Mouse (Mus musculus): ENCODE data around the gene Suz12.

DNA sequence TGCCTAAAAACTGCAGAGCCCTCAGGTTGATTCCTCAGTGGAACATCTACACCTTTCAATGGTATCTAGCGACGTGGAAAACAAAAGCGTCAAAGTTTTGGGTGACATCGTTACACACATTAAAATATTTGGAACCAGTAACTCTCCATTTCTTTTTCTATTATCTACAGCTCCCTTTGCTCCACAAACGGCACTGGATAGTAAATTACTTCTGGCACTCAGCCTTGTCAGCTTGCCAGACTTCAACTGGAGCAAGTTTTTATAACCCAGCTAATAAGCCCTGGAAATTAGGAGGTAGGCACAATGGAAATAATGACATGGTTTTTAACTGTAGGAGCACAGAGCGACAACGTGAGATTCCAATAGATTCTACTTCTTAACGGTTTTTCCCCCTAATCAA lies 27.0 kb upstream of the Suz12 start:
- TF ChIP-seq CTCF (IDR thresholded peaks at IDR 0.05; ENCODE audit: insufficient read depth, low read depth, low read length), result no peak
- no peak for TF ChIP-seq POLR2A (IDR thresholded peaks at IDR 0.05; ENCODE audit: insufficient read depth, low read depth, low read length)
